Mouse (Mus musculus) stomach, postnatal 0 days (tissue): ENCODE measurements around the gene Cxcl17. TPM values are rescaled to one million over a fixed set of nuclear protein-coding genes. Genes with fewer than 3 reads are reported as not detected.

Source experiments
- ATAC-seq: fragments of 200-750 bp; cut with Nextera tagmentation; 2 replicates; pipeline ENCODE4 v1.8.0; 2017; ENCODE audit not compliant: low FRiP score, low TSS enrichment
- DNase-seq: peaks from one replicate; pipeline ENCODE4 v3.0.0-alpha.2; 2016; ENCODE audit warnings: low spot score
- H3K27ac ChIP-seq: fragments of 300-500 bp; sonication (generic); replicated peaks from 2 replicates; pipeline ENCODE4 v1.5.1; 2014; ENCODE audit warnings: mild to moderate bottlenecking, control low read depth
- H3K27me3 ChIP-seq: fragments of 300-500 bp; sonication (generic); 2 replicates; pipeline ENCODE4 v1.6.1; 2014; ENCODE audit warnings: low read length; ENCODE audit not compliant: control insufficient read depth, insufficient read depth
- H3K36me3 ChIP-seq: fragments of 300-500 bp; sonication (generic); 2 replicates; pipeline ENCODE4 v1.6.1; 2014; ENCODE audit warnings: low read length, mixed read lengths; ENCODE audit not compliant: control insufficient read depth, insufficient read depth
- H3K4me1 ChIP-seq: fragments of 300-500 bp; sonication (generic); replicated peaks from 2 replicates; pipeline ENCODE4 v1.6.1; 2014; ENCODE audit warnings: antibody characterized with exemption; ENCODE audit not compliant: control insufficient read depth, insufficient read depth
- H3K4me2 ChIP-seq: fragments of 300-500 bp; sonication (generic); replicated peaks from 2 replicates; pipeline ENCODE4 v1.6.1; 2014; ENCODE audit warnings: low read depth, mild to moderate bottlenecking, control low read depth, moderate library complexity
- H3K4me3 ChIP-seq: fragments of 300-500 bp; sonication (generic); 2 replicates; pipeline ENCODE4 v1.5.1; 2014; ENCODE audit warnings: low read depth, low read length, control low read depth
- H3K9ac ChIP-seq: fragments of 300-500 bp; sonication (generic); 2 replicates; pipeline ENCODE4 v1.6.1; 2014; ENCODE audit warnings: mild to moderate bottlenecking, low read length, control low read depth, mixed read lengths
- H3K9me3 ChIP-seq: fragments of 300-500 bp; sonication (generic); 2 replicates; pipeline ENCODE4 v1.6.1; 2016; ENCODE audit warnings: low read length; ENCODE audit not compliant: control insufficient read depth
- CTCF ChIP-seq: IDR thresholded peaks from 2 replicates; pipeline ENCODE4 v1.5.1; 2016; ENCODE audit warnings: antibody characterized with exemption, low read depth, mild to moderate bottlenecking, moderate library complexity
- EP300 ChIP-seq: optimal IDR thresholded peaks from 2 replicates; pipeline ENCODE3; 2016; ENCODE audit warnings: antibody characterized with exemption
- WGBS: fragments of 180-500 bp; shearing (Covaris S2); extraction: QIAGEN DNeasy Blood & Tissue Kit; methylation state at CpG from one replicate; pipeline ENCODE4 v1.1.7; 2014; 5-methylcytosine and 5-hydroxymethylcytosine counted together
- polyA plus RNA-seq: library from polyadenylated mRNA; unstranded; fragments of >200 nt; fragmentation: Nextera tagmentation; extraction: Ambion mirVana; gene quantifications from 2 replicates; pipeline ENCODE4 v1.2.1, GENCODE M21; 2015

Gene Cxcl17
- polyA plus RNA-seq, 1 experiment from 2014 or later: 6.8 TPM

DNA sequence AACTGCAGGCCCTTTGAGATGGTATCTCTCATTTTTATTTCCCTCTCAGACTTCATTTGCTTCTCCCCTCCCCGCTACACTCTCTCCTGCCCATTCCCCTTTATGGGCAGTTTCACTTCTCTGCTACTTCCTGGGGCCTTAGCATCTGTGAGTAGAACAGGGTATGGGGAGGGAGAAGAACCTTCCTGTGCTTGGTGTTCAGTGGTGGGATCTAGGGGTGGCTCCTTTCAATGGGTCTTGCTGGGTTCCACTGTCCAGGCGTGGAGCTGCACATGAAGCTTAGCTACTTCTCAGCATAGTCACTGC lies 22.8 kb upstream of the Cxcl17 start:
- H3K4me3 ChIP-seq: no peak overlapping the region
- no peak for ATAC-seq
- H3K36me3 ChIP-seq: no peaks in the 10 kb centered on the region
- peak overlapping the region; percentile 64 for H3K27ac ChIP-seq
- peaks cover 7% of the 10 kb centered on the region; the same call in 1 of the 2 replicates for H3K4me1 ChIP-seq
- TF ChIP-seq EP300: no peak
- TF ChIP-seq CTCF: no peak
- no peak overlapping the region for H3K4me2 ChIP-seq
- H3K9ac ChIP-seq: no peak overlapping the region
- 74% methylated on average over 2 of the region's 2 CpGs for WGBS
- no peaks in the 10 kb centered on the region for H3K27me3 ChIP-seq
- no peaks in the 10 kb centered on the region for H3K9me3 ChIP-seq
- no peak for DNase-seq

GRCm38 (mm10) chr7:25434654-25435545 lies 22.2 kb upstream of the Cxcl17 start:
- H3K36me3 ChIP-seq: no peaks in the 10 kb centered on the region
- H3K4me3 ChIP-seq: no peak overlapping the region
- no peaks in the 10 kb centered on the region for H3K9me3 ChIP-seq
- 77% methylated on average over 10 of the region's 10 CpGs for WGBS
- H3K4me2 ChIP-seq: no peak overlapping the region
- 0 out of 2 replicates have a peak, but pooled peaks cover 7% of the 10 kb centered on the region for H3K4me1 ChIP-seq
- H3K9ac ChIP-seq: no peak overlapping the region
- H3K27me3 ChIP-seq: no peaks in the 10 kb centered on the region
- peak overlapping the region; percentile 64; the same call in 1 of the 2 replicates for H3K27ac ChIP-seq
- DNase-seq (peak; percentile 18), ATAC-seq (no peak)
- TF ChIP-seq EP300 (no peak), CTCF (no peak)

DNA sequence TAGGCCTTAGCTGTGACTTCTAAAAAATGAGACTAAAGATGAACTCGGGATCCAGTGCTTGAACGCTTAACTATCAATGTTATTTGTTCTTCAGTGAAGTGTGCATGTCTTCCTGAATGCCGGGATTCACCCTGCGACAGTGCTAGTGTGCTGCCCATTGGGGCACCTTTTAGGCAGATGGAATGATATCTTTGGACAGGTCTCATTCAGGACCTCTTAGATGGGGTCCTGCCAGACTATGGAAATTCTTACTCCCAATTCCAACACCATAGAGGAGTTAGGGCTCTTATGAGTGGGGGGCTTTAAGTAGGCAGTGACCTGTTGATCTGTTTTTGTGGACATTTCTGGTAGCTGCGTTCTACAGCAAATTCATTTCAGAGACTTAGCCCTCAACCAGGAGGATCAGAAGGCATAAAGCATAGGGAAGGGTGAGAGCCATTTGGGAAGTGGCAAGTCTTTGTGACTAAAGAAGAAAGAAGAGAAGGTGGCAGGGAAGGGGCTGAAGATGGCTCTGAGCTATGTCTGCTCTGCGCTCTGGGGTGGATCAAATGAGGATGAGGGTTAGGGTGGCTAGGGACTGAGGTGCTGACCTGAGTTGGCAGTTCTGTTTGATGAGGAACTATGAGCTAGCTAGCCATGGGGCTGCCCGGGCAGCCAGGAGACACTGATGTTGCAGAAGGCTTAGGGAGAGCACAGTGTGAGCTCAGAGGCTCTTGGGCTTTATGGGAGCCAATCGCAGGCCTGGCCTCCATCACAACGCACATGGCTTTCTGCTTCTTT lies 21.3 kb upstream of the Cxcl17 start:
- Histone ChIP-seq H3K4me2 (no peak overlapping the region), H3K4me3 (no peak overlapping the region), H3K27ac (peak overlapping the region; percentile 73), H3K36me3 (no peaks in the 10 kb centered on the region), H3K4me1 (0 out of 2 replicates have a peak, but pooled peaks cover 7% of the 10 kb centered on the region), H3K27me3 (no peaks in the 10 kb centered on the region), H3K9me3 (no peaks in the 10 kb centered on the region), H3K9ac (no peak overlapping the region)
- no peak for ATAC-seq
- 86% methylated on average over 9 of the region's 9 CpGs for WGBS
- TF ChIP-seq EP300 (no peak), CTCF (no peak)
- DNase-seq: peak; percentile 11

DNA sequence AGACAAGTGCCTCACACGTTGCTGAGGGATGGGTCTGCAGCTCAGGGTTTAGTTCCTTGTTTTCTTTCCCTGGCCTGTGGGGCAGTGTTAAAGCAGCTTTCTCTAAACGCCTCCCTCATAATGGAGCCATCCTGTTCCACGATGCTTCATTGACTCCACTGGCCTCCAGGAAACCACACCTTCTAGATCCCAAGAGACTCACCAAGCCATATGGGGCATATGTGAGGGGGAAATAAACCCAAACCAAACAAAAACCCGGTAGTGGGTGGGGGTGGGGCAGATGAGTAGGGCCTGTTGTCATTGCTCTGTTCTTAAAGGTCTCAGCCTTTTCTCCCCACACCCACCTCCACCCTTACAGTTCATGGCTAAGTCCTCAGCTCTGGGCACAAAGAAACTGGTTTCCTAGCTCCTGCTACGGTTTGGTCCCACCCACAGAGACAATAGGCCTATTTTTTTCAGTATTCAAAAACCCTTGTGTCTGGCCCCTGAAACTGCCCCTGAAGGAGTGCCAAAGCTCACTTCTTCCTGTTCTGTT lies 20.4 kb upstream of the Cxcl17 start:
- Histone ChIP-seq H3K9me3 (no peaks in the 10 kb centered on the region), H3K27me3 (no peaks in the 10 kb centered on the region), H3K9ac (no peak overlapping the region), H3K4me1 (0 out of 2 replicates have a peak, but pooled peaks cover 7% of the 10 kb centered on the region), H3K4me2 (no peak overlapping the region), H3K36me3 (no peaks in the 10 kb centered on the region), H3K4me3 (no peak overlapping the region), H3K27ac (peak overlapping the region; percentile 73)
- peak; percentile 34 for DNase-seq
- 9% methylated on average over 5 of the region's 5 CpGs for WGBS
- peak; percentile 64 for ATAC-seq
- TF ChIP-seq CTCF (no peak), EP300 (no peak)

- no peak for DNase-seq
- H3K4me2 ChIP-seq: no peak overlapping the region
- H3K36me3 ChIP-seq: no peaks in the 10 kb centered on the region
- H3K4me1 ChIP-seq: 0 out of 2 replicates have a peak, but pooled peaks cover 7% of the 10 kb centered on the region
- 88% methylated on average over 6 of the region's 6 CpGs for WGBS
- TF ChIP-seq EP300 (no peak), CTCF (no peak)
- H3K27me3 ChIP-seq: no peaks in the 10 kb centered on the region
- H3K9me3 ChIP-seq: no peaks in the 10 kb centered on the region
- H3K4me3 ChIP-seq: no peak overlapping the region
- no peak overlapping the region for H3K9ac ChIP-seq
- H3K27ac ChIP-seq: peak overlapping the region; percentile 73
- ATAC-seq: no peak
Measured at GRCm38 (mm10) chr7:25432381-25432780, 19.7 kb upstream of the Cxcl17 start.
